14 mouse cellular contexts compared by ENCODE assay signal in genomic region chr7:125542335-125543050, GRCm38 (mm10). TPM values are rescaled to one million over a fixed set of nuclear protein-coding genes. Genes with fewer than 3 reads are reported as not detected.
DNase-seq lines count a peak whose midpoint lies in the region; ATAC-seq and TF ChIP-seq lines count a peak whose summit lies in the region.
"Had no signal": no experiment of that assay in that cellular context is flagged by ENCODE, and none has a peak within 500 bp of the region (broad histone marks: within the 10 kb centered on the region; RNA-seq: fewer than 3 reads in every experiment).

No protein-coding gene starts in this region.

- no peak for DNase-seq in kidney, adult 18-20 months
- DNase-seq in CH12.LX (ENCODE audit: extremely low read depth), result no peak
- DNase-seq in midbrain, embryonic 14.5 days, result peak; percentile 63
- DNase-seq in left cerebral cortex, adult 11 months (ENCODE audit: low spot score), result no peak
- DNase-seq: cerebellum, adult 2 months; kidney, adult 8-10 months; liver, embryonic 13.5 days had no signal

- H3K36me3 ChIP-seq in kidney, embryonic 14.5 days (ENCODE audit: control insufficient read depth, insufficient read depth, low read length), result no peaks in the 10 kb centered on the region
- no peaks in the 10 kb centered on the region for H3K36me3 ChIP-seq in CH12.LX (replicated peaks in 1 of 2; ENCODE audit: control insufficient read depth in 1 of 2, insufficient read depth in 1 of 2, low read length in 1 of 2)
- no peaks in the 10 kb centered on the region for H3K36me3 ChIP-seq in midbrain, embryonic 14.5 days (ENCODE audit: control insufficient read depth, insufficient read depth, low read length)
- no peaks in the 10 kb centered on the region for H3K36me3 ChIP-seq in hindbrain, embryonic 13.5 days
- H3K36me3 ChIP-seq: embryonic facial prominence, embryonic 13.5 days; hindbrain, embryonic 10.5 days; liver, embryonic 13.5 days had no signal

- H3K9me3 ChIP-seq in kidney, embryonic 14.5 days (ENCODE audit: control insufficient read depth, low read length), result no peaks in the 10 kb centered on the region
- H3K9me3 ChIP-seq in CH12.LX (replicated peaks; ENCODE audit: low read length), result no peaks in the 10 kb centered on the region
- no peaks in the 10 kb centered on the region for H3K9me3 ChIP-seq in midbrain, embryonic 14.5 days (ENCODE audit: control insufficient read depth, low read length)
- H3K9me3 ChIP-seq in hindbrain, embryonic 13.5 days, result no peaks in the 10 kb centered on the region
- H3K9me3 ChIP-seq: embryonic facial prominence, embryonic 13.5 days; hindbrain, embryonic 10.5 days; liver, embryonic 13.5 days had no signal

- H3K27ac ChIP-seq in kidney, embryonic 14.5 days (ENCODE audit: low read depth, low read length), result no peak overlapping the region
- H3K27ac ChIP-seq in CH12.LX (ENCODE audit: insufficient read depth, low read depth), result no peak overlapping the region
- no peak overlapping the region for H3K27ac ChIP-seq in midbrain, embryonic 14.5 days (replicated peaks; ENCODE audit: low read depth, low read length)
- H3K27ac ChIP-seq in hindbrain, embryonic 13.5 days, result no peak overlapping the region
- H3K27ac ChIP-seq: embryonic facial prominence, embryonic 13.5 days; hindbrain, embryonic 10.5 days; liver, embryonic 13.5 days had no signal

- no peak overlapping the region for H3K9ac ChIP-seq in kidney, embryonic 14.5 days (ENCODE audit: low read depth, low read length)
- no peak overlapping the region for H3K9ac ChIP-seq in CH12.LX (ENCODE audit: insufficient read depth, low read depth)
- no peak overlapping the region for H3K9ac ChIP-seq in midbrain, embryonic 14.5 days (replicated peaks; ENCODE audit: low read length)
- no peak overlapping the region for H3K9ac ChIP-seq in hindbrain, embryonic 13.5 days
- H3K9ac ChIP-seq: embryonic facial prominence, embryonic 13.5 days; liver, embryonic 13.5 days had no signal

- 78% methylated on average over 11 of the region's 11 CpGs for WGBS in kidney, embryonic 14.5 days
- WGBS in midbrain, embryonic 14.5 days, result 28% methylated on average over 11 of the region's 11 CpGs
- WGBS in hindbrain, embryonic 13.5 days, result 67% methylated on average over 11 of the region's 11 CpGs

- H3K27me3 ChIP-seq in kidney, embryonic 14.5 days (ENCODE audit: control insufficient read depth, insufficient read depth, low read length), result no peaks in the 10 kb centered on the region
- H3K27me3 ChIP-seq in CH12.LX (replicated peaks), result peaks cover 3% of the 10 kb centered on the region
- no peaks in the 10 kb centered on the region for H3K27me3 ChIP-seq in midbrain, embryonic 14.5 days (ENCODE audit: control insufficient read depth, insufficient read depth, low read length)
- no peaks in the 10 kb centered on the region for H3K27me3 ChIP-seq in hindbrain, embryonic 13.5 days
- H3K27me3 ChIP-seq: embryonic facial prominence, embryonic 13.5 days; liver, embryonic 13.5 days had no signal

- no peak for TF ChIP-seq CTCF in CH12.LX (conservative IDR thresholded peaks at IDR 0.05 in 1 of 2, IDR thresholded peaks at IDR 0.05 in 1 of 2; ENCODE audit: low read depth in 2 of 2, low read length in 2 of 2)

- 0 out of 2 replicates have a peak, but pooled peaks have one; percentile 33 for TF ChIP-seq EP300 in CH12.LX (IDR thresholded peaks at IDR 0.05; ENCODE audit: low read length)

- TF ChIP-seq POLR2A in CH12.LX (IDR thresholded peaks at IDR 0.05; ENCODE audit: low read depth, low read length), result no peak

- no peaks in the 10 kb centered on the region for H3K79me2 ChIP-seq in CH12.LX (replicated peaks; ENCODE audit: control insufficient read depth, extremely low read depth, insufficient read depth, poor library complexity, severe bottlenecking)

- in situ Hi-C loops in CH12.LX (cut with MboI; ENCODE audit: low pct_ligation_motif_present, low pct_unique_long_range_greater_than_20kb, low sequenced_read_pairs), result no loop called here

- no peaks in the 10 kb centered on the region for H3K4me1 ChIP-seq in kidney, embryonic 14.5 days (ENCODE audit: control insufficient read depth, insufficient read depth, low read length)
- H3K4me1 ChIP-seq in CH12.LX (ENCODE audit: control insufficient read depth in 1 of 2, insufficient read depth in 2 of 2), result peaks cover 14 to 23% of the 10 kb centered on the region in 2 experiments
- H3K4me1 ChIP-seq in midbrain, embryonic 14.5 days (ENCODE audit: control insufficient read depth, insufficient read depth, low read length), result no peaks in the 10 kb centered on the region
- H3K4me1 ChIP-seq in hindbrain, embryonic 13.5 days (replicated peaks), result peaks cover 4% of the 10 kb centered on the region; the same call in 1 of the 2 replicates

- H3K4me2 ChIP-seq in kidney, embryonic 14.5 days (replicated peaks; ENCODE audit: low read depth, low read length), result no peak overlapping the region
- no peak overlapping the region for H3K4me2 ChIP-seq in CH12.LX (ENCODE audit: insufficient read depth, low read depth, poor library complexity, severe bottlenecking)
- no peak overlapping the region for H3K4me2 ChIP-seq in midbrain, embryonic 14.5 days (ENCODE audit: low read length)
- no peak overlapping the region for H3K4me2 ChIP-seq in hindbrain, embryonic 13.5 days
- H3K4me2 ChIP-seq: embryonic facial prominence, embryonic 13.5 days; heart, embryonic 11.5 days; liver, embryonic 13.5 days had no signal

- dilution Hi-C loops in CH12.LX (cut with MboI; ENCODE audit: extremely low pct_ligation_motif_present, extremely low pct_unique_long_range_greater_than_20kb, low sequenced_read_pairs), result no loop called here

- TF ChIP-seq RAD21 in CH12.LX (IDR thresholded peaks at IDR 0.05; ENCODE audit: low read depth, low read length), result no peak

- H3K4me3 ChIP-seq in kidney, embryonic 14.5 days (ENCODE audit: low read length), result no peak overlapping the region
- H3K4me3 ChIP-seq in CH12.LX (replicated peaks in 1 of 3; ENCODE audit: low read depth in 2 of 3, low read length in 2 of 3, poor library complexity in 1 of 3), result no peak overlapping the region
- H3K4me3 ChIP-seq in midbrain, embryonic 14.5 days (replicated peaks; ENCODE audit: low read depth, low read length), result no peak overlapping the region
- H3K4me3 ChIP-seq in hindbrain, embryonic 13.5 days, result no peak overlapping the region
- H3K4me3 ChIP-seq: embryonic facial prominence, embryonic 13.5 days; hindbrain, embryonic 10.5 days; liver, embryonic 13.5 days had no signal

- ATAC-seq in kidney, embryonic 14.5 days (ENCODE audit: low FRiP score, low TSS enrichment), result peak; percentile 32; the same call in 1 of the 2 replicates
- ATAC-seq in common myeloid progenitor, adult 5-6 weeks (replicated peaks; ENCODE audit: low read depth, poor library complexity, severe bottlenecking), result peak; percentile 51
- 0 out of 2 replicates have a peak, but pooled peaks have one; percentile 37 for ATAC-seq in midbrain, embryonic 14.5 days (ENCODE audit: low FRiP score, low TSS enrichment)
- ATAC-seq in hindbrain, embryonic 13.5 days (ENCODE audit: low FRiP score), result no peak
- ATAC-seq: forebrain, embryonic 14.5 days had no signal

TF ChIP-seq in CH12.LX, 34 proteins besides CTCF, POLR2A, EP300 and RAD21:
- TF ChIP-seq ETS1 (conservative IDR thresholded peaks at IDR 0.05; ENCODE audit: low read depth, low read length), result no peak
- peak; percentile 55 for TF ChIP-seq CHD2 (IDR thresholded peaks at IDR 0.05; ENCODE audit: low read length)

RNA-seq across cellular contexts. Expression of gene Il4ra, which starts 9.4 kb away (rescaled TPM):
- 4.0 and 5.9 TPM in 2 replicates for polyA plus RNA-seq in kidney, embryonic 14.5 days (2014; fragmentation: Nextera tagmentation; extraction: Ambion mirVana)
- total RNA-seq in CH12.LX (2012; rRNA removed) (15.8 and 18.2 TPM in 2 replicates), CH12.LX (2014; rRNA removed) (20.7 and 26.4 TPM in 2 replicates)
- 25.4 and 27.4 TPM in 2 replicates for polyA plus RNA-seq in CH12.LX (2012; ENCODE audit: insufficient read length, low read depth)
- total RNA-seq in common myeloid progenitor, adult 5-6 weeks (2017), result 21.2 and 23.0 TPM in 2 replicates
- polyA plus RNA-seq in midbrain, embryonic 14.5 days (2014; fragmentation: Nextera tagmentation; extraction: Ambion mirVana), result 2.4 and 4.7 TPM in 2 replicates
- 4.1 and 4.2 TPM in 2 replicates for polyA plus RNA-seq in hindbrain, embryonic 13.5 days (2015; fragmentation: Nextera tagmentation; extraction: Ambion mirVana)

RNA-seq across cellular contexts. Expression of gene Nsmce1, which starts 51.1 kb away (rescaled TPM):
- 137 and 157 TPM in 2 replicates for polyA plus RNA-seq in kidney, embryonic 14.5 days (2014; fragmentation: Nextera tagmentation; extraction: Ambion mirVana)
- total RNA-seq in CH12.LX (2012; rRNA removed) (56.1 and 74.8 TPM in 2 replicates), CH12.LX (2014; rRNA removed) (61.9 and 70.5 TPM in 2 replicates)
- polyA plus RNA-seq in CH12.LX (2012; ENCODE audit: insufficient read length, low read depth), result 52.0 and 52.5 TPM in 2 replicates
- total RNA-seq in common myeloid progenitor, adult 5-6 weeks (2017), result 75.2 and 99.7 TPM in 2 replicates
- polyA plus RNA-seq in midbrain, embryonic 14.5 days (2014; fragmentation: Nextera tagmentation; extraction: Ambion mirVana), result 93.9 and 101 TPM in 2 replicates
- polyA plus RNA-seq in hindbrain, embryonic 13.5 days (2015; fragmentation: Nextera tagmentation; extraction: Ambion mirVana), result 104 TPM in 2 replicates
